Mouse (Mus musculus): ENCODE measurements at regions not wholly inside any gene's neighbourhood (a gene's known extent, or its start where the extent isn't known, plus 50 kb on each side); places are given as distances from the start of the nearest gene placed in this dataset.

- TF ChIP-seq CTCF (IDR thresholded peaks at IDR 0.05; ENCODE audit: low read depth) (no peak), EP300 (optimal IDR thresholded peaks at IDR 0.05) (no peak)
Observed at GRCm38 (mm10) chr13:44676041-44676440, 53.2 kb upstream of the Jarid2 start.

All from stomach, postnatal 0 days (tissue).